Mouse (Mus musculus) lung, postnatal 25 days (tissue): ENCODE data around the gene Dnajc8.
A peak's percentile ranks its signal among the peaks of the same experiment; 100 is the strongest.
"Not testable (repeated sequence)": the region's sequence is repeated elsewhere in the genome, so short reads cannot be mapped to it uniquely, and the experiment has no call there.

Experiments
- DNase-seq: peaks from one replicate; pipeline ENCODE4 v3.0.0; 2022; ENCODE audit warnings: low spot score

The Dnajc8 gene

GRCm38 (mm10) chr4:132567361-132567779 is 32.0 kb downstream of the Dnajc8 start:
- DNase-seq, result peak; percentile 45

- DNase-seq, result no peak
These were observed 33.8 kb downstream of the Dnajc8 start for GRCm38 (mm10) chr4:132569115-132569514.

GRCm38 (mm10) chr4:132571190-132571589 is 35.8 kb downstream of the Dnajc8 start:
- peak; percentile 20 for DNase-seq

GRCm38 (mm10) chr4:132573327-132573726 is 38.0 kb downstream of the Dnajc8 start:
- peak; percentile 35 for DNase-seq

- no peak for DNase-seq
These were observed 39.5 kb downstream of the Dnajc8 start for GRCm38 (mm10) chr4:132574809-132575347.

- no peak for DNase-seq
These were observed 48.4 kb downstream of the Dnajc8 start for GRCm38 (mm10) chr4:132583781-132584180.

- DNase-seq, result no peak
These were observed 49.6 kb downstream of the Dnajc8 start for GRCm38 (mm10) chr4:132584975-132585374.

GRCm38 (mm10) chr4:132586282-132586681 is 50.9 kb downstream of the Dnajc8 start:
- no peak for DNase-seq

- DNase-seq, result no peak
These were observed 53.2 kb downstream of the Dnajc8 start for GRCm38 (mm10) chr4:132588512-132588911.

- DNase-seq, result no peak
These were observed 55.3 kb downstream of the Dnajc8 start for GRCm38 (mm10) chr4:132590642-132591041.

GRCm38 (mm10) chr4:132592958-132593357 is 57.6 kb downstream of the Dnajc8 start:
- DNase-seq, result peak; percentile 69

- no peak for DNase-seq
These were observed 58.8 kb downstream of the Dnajc8 start for GRCm38 (mm10) chr4:132594191-132594590.

GRCm38 (mm10) chr4:132598861-132599260 is 63.5 kb downstream of the Dnajc8 start:
- DNase-seq, result no peak

GRCm38 (mm10) chr4:132599764-132600163 is 64.4 kb downstream of the Dnajc8 start:
- DNase-seq, result no peak

- DNase-seq, result no peak
These were observed 65.1 kb downstream of the Dnajc8 start for GRCm38 (mm10) chr4:132600465-132600864.

GRCm38 (mm10) chr4:132601242-132601641 is 65.9 kb downstream of the Dnajc8 start:
- not testable (repeated sequence) for DNase-seq
